Mouse (Mus musculus) midbrain, embryonic 14.5 days (tissue): ENCODE data around the gene Rnf103. TPM values are rescaled to one million over a fixed set of nuclear protein-coding genes. Genes with fewer than 3 reads are reported as not detected.
"Not testable (repeated sequence)": the region's sequence is repeated elsewhere in the genome, so short reads cannot be mapped to it uniquely, and the experiment has no call there.

Experiments used
- ATAC-seq: fragments of 200-750 bp; cut with Nextera tagmentation; 2 replicates; pipeline ENCODE4 v1.8.0; 2017; ENCODE audit warnings: moderate number of reproducible peaks, moderate library complexity; ENCODE audit not compliant: low FRiP score, low TSS enrichment
- DNase-seq: peaks from one replicate; pipeline ENCODE4 v3.0.0-alpha.2; 2015
- H3K27ac ChIP-seq: fragments of 300-500 bp; sonication (generic); replicated peaks from 2 replicates; pipeline ENCODE4 v1.5.1; 2014; ENCODE audit warnings: mild to moderate bottlenecking, low read depth, low read length, moderate library complexity
- H3K27me3 ChIP-seq: fragments of 300-500 bp; sonication (generic); 2 replicates; pipeline ENCODE4 v1.6.1; 2014; ENCODE audit warnings: low read length, control low read depth, mixed read lengths; ENCODE audit not compliant: control insufficient read depth, insufficient read depth
- H3K36me3 ChIP-seq: fragments of 300-500 bp; sonication (generic); 2 replicates; pipeline ENCODE4 v1.6.1; 2014; ENCODE audit warnings: low read length, control low read depth; ENCODE audit not compliant: control insufficient read depth, insufficient read depth
- H3K4me1 ChIP-seq: fragments of 300-500 bp; sonication (generic); 2 replicates; pipeline ENCODE4 v1.6.1; 2014; ENCODE audit warnings: mild to moderate bottlenecking, antibody characterized with exemption, low read length, control low read depth; ENCODE audit not compliant: control insufficient read depth, insufficient read depth
- H3K4me2 ChIP-seq: fragments of 300-500 bp; sonication (generic); 2 replicates; pipeline ENCODE4 v1.6.1; 2014; ENCODE audit warnings: mild to moderate bottlenecking, low read length, moderate library complexity
- H3K4me3 ChIP-seq: fragments of 300-500 bp; sonication (generic); replicated peaks from 2 replicates; pipeline ENCODE4 v1.5.1; 2014; ENCODE audit warnings: low read depth, low read length
- H3K9ac ChIP-seq: fragments of 300-500 bp; sonication (generic); replicated peaks from 2 replicates; pipeline ENCODE4 v1.6.1; 2014; ENCODE audit warnings: mild to moderate bottlenecking, low read length, moderate library complexity
- H3K9me3 ChIP-seq: fragments of 300-500 bp; sonication (generic); 2 replicates; pipeline ENCODE4 v1.6.1; 2016; ENCODE audit warnings: low read length, control low read depth, mixed read lengths; ENCODE audit not compliant: control insufficient read depth
- WGBS: fragments of 180-500 bp; shearing (Covaris S2); extraction: QIAGEN DNeasy Blood & Tissue Kit; methylation state at CpG from one replicate; pipeline ENCODE4 v1.1.7; 2014; 5-methylcytosine and 5-hydroxymethylcytosine counted together
- polyA plus RNA-seq: library from polyadenylated mRNA; unstranded; fragments of >200 nt; fragmentation: Nextera tagmentation; extraction: Ambion mirVana; gene quantifications from 2 replicates; pipeline ENCODE4 v1.2.1, GENCODE M21; 2014

Gene Rnf103
- polyA plus RNA-seq: 24.5 and 34.5 TPM in 2 replicates

- DNase-seq (peak; percentile 97), ATAC-seq (peak; percentile 97)
- Histone ChIP-seq H3K27ac (peak within 1 kb of the TSS; percentile 99), H3K36me3 (peaks cover 5% of the 10 kb centered on the region; the same call in 1 of the 2 replicates), H3K27me3 (no peaks in the 10 kb centered on the region), H3K4me3 (peak within 1 kb of the TSS; percentile 90), H3K4me1 (peaks cover 17% of the 10 kb centered on the region), H3K9me3 (no peaks in the 10 kb centered on the region), H3K4me2 (peak within 1 kb of the TSS; percentile 71), H3K9ac (peak within 1 kb of the TSS; percentile 98)
- WGBS: 1% methylated on average over 73 of the region's 79 CpGs
These were observed at the start of gene Rnf103 for GRCm38 (mm10) chr6:71493675-71494340. Rnf103 (plus strand) TSS chr6:71493894.

- no peaks in the 10 kb centered on the region for H3K36me3 ChIP-seq
- H3K4me2 ChIP-seq: no peak overlapping the region
- H3K27ac ChIP-seq: no peak overlapping the region
- no peaks in the 10 kb centered on the region for H3K27me3 ChIP-seq
- no peak for DNase-seq
- H3K9me3 ChIP-seq: no peaks in the 10 kb centered on the region
- 67% methylated on average over 1 of the region's 1 CpGs for WGBS
- ATAC-seq: no peak
- H3K4me1 ChIP-seq: peaks cover 9% of the 10 kb centered on the region; the same call in 1 of the 2 replicates
- H3K9ac ChIP-seq: no peak overlapping the region
- no peak overlapping the region for H3K4me3 ChIP-seq
These were observed 48.9 kb upstream of the Rnf103 start for GRCm38 (mm10) chr6:71444756-71445155.

- H3K4me1 ChIP-seq: peaks cover 9% of the 10 kb centered on the region; the same call in 1 of the 2 replicates
- H3K9ac ChIP-seq: no peak overlapping the region
- no peaks in the 10 kb centered on the region for H3K27me3 ChIP-seq
- no peak overlapping the region for H3K27ac ChIP-seq
- DNase-seq (no peak), ATAC-seq (no peak)
- H3K36me3 ChIP-seq: no peaks in the 10 kb centered on the region
- no peaks in the 10 kb centered on the region for H3K9me3 ChIP-seq
- H3K4me2 ChIP-seq: no peak overlapping the region
- H3K4me3 ChIP-seq: no peak overlapping the region
- WGBS: 89% methylated on average over 6 of the region's 6 CpGs
These were observed 48.1 kb upstream of the Rnf103 start for GRCm38 (mm10) chr6:71445560-71445959.

- DNase-seq: no peak
- 89% methylated on average over 2 of the region's 2 CpGs for WGBS
- Histone ChIP-seq H3K4me3 (no peak overlapping the region), H3K4me1 (no peaks in the 10 kb centered on the region), H3K4me2 (no peak overlapping the region), H3K27ac (no peak overlapping the region), H3K9ac (no peak overlapping the region), H3K36me3 (no peaks in the 10 kb centered on the region), H3K9me3 (no peaks in the 10 kb centered on the region), H3K27me3 (no peaks in the 10 kb centered on the region)
- ATAC-seq: no peak
These were observed 40.9 kb upstream of the Rnf103 start for GRCm38 (mm10) chr6:71452792-71453191.

- not testable (repeated sequence) for H3K36me3 ChIP-seq, H3K27me3 ChIP-seq, H3K9ac ChIP-seq, H3K4me2 ChIP-seq, H3K4me3 ChIP-seq, H3K9me3 ChIP-seq, H3K4me1 ChIP-seq, ATAC-seq, DNase-seq, H3K27ac ChIP-seq
These were observed 39.5 kb upstream of the Rnf103 start for GRCm38 (mm10) chr6:71453983-71454739.

- ATAC-seq (no peak), DNase-seq (no peak)
- H3K27ac ChIP-seq: no peak overlapping the region
- H3K9ac ChIP-seq: no peak overlapping the region
- no peaks in the 10 kb centered on the region for H3K4me1 ChIP-seq
- no peak overlapping the region for H3K4me2 ChIP-seq
- H3K4me3 ChIP-seq: no peak overlapping the region
- H3K36me3 ChIP-seq: no peaks in the 10 kb centered on the region
- no peaks in the 10 kb centered on the region for H3K9me3 ChIP-seq
- 81% methylated on average over 8 of the region's 8 CpGs for WGBS
- H3K27me3 ChIP-seq: no peaks in the 10 kb centered on the region
These were observed 35.6 kb upstream of the Rnf103 start for GRCm38 (mm10) chr6:71457956-71458608.

GRCm38 (mm10) chr6:71465146-71465545 is 28.5 kb upstream of the Rnf103 start:
- Histone ChIP-seq H3K4me2 (no peak overlapping the region), H3K4me1 (no peaks in the 10 kb centered on the region), H3K36me3 (no peaks in the 10 kb centered on the region), H3K4me3 (no peak overlapping the region), H3K27ac (no peak overlapping the region), H3K9ac (no peak overlapping the region), H3K27me3 (no peaks in the 10 kb centered on the region), H3K9me3 (no peaks in the 10 kb centered on the region)
- 47% methylated on average over 3 of the region's 3 CpGs for WGBS
- no peak for ATAC-seq
- DNase-seq: peak; percentile 13

GRCm38 (mm10) chr6:71467766-71468165 is 25.9 kb upstream of the Rnf103 start:
- WGBS: 74% methylated on average over 4 of the region's 4 CpGs
- Histone ChIP-seq H3K4me1 (no peaks in the 10 kb centered on the region), H3K36me3 (no peaks in the 10 kb centered on the region), H3K27me3 (no peaks in the 10 kb centered on the region), H3K9ac (no peak overlapping the region), H3K4me3 (no peak overlapping the region), H3K9me3 (no peaks in the 10 kb centered on the region), H3K27ac (no peak overlapping the region), H3K4me2 (no peak overlapping the region)
- DNase-seq: no peak
- no peak for ATAC-seq
